Mouse (Mus musculus): ENCODE results near the gene Tmem198. TPM values are rescaled to one million over a fixed set of nuclear protein-coding genes. Genes with fewer than 3 reads are reported as not detected.

The Tmem198 gene
- total RNA-seq, 2 experiments from 2014 or later, result 2.5 to 3.8 TPM

DNA sequence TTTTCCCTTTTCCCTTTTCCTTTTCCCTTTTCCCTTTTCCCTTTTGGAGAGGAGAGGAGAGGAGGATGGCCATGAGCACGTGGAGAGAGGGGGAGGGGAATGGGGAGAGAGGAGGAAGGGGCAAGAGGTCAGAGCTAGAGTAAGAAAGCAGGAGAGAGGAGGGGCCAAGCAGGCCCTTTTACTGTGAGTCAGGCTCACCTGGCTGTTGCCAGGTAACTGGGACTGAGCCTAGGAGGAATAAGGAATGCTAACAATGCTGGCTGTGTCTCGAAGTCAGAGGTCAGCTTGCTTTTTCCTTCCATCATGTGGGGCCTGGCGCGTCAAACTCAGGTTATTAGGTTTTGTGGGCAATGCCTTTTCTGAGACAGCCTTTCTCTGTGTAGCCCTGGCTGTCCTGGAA is 38.7 kb downstream of the Tmem198 start:
- DNase-seq, result no peak

GRCm38 (mm10) chr1:75518427-75518826 is 39.1 kb downstream of the Tmem198 start:
- DNase-seq, result no peak

DNA sequence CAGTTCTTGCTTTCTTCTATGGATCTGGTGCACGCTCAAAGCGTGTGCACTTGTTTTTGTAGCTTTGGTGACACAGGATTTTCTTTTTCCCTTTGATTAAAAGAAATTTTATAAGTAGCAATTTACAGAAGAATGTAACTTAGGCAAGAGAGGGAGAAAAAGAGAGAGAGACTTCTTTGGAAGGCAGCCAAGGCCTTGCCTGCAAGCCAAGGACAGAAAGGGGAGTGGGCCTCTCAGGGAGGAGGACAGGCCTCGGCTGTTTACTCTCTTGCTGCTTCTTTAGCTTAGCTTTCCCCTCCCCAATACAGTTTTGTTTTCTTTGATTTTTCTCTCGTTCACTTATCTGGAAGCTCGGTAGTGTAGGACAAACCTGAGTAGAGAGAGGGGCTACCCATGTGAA is 40.2 kb downstream of the Tmem198 start:
- DNase-seq, result peak; percentile 66

DNA sequence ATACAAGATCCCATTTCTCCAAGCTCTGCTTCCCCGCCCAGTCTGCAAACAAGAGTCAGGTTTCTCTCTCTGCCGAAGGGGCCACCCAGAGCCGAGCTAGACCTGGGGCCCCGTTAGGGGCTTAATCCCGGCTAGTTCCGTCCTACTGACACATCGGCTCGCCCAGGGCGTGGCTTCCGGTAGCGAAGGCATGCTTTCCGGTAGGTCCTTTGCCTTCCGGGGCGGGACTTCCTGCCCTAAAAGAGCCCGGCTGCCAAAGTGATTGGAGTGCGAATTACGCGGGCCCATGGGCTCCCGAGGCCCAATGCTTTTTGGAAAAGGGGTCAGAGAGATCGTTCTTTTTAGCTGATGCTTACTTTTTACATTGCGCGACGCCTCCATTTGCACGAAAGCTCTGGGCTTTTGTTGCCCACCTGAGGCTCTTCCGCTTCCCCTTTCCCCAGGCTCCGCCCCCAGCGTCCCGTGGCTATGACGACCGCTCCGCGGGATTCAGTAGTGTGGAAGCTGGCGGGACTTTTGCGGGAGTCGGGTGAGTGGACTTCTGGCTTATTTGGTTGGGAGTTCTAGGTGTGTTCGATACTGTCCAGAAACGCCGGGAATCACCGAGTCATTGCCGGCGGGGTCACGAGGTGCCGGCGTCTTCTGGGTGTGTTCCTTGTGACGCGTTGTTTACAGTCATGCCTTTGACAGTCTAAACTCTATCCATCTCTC is 42.1 kb downstream of the Tmem198 start, which contains the start of gene Stk11ip:
Stk11ip (plus strand) TSS at position 209 of the 711 bp plus-strand sequence.
- peak; percentile 95 for DNase-seq

GRCm38 (mm10) chr1:75524679-75525078 is 45.3 kb downstream of the Tmem198 start:
- DNase-seq, result no peak

GRCm38 (mm10) chr1:75530546-75530945 is 51.2 kb downstream of the Tmem198 start:
- no peak for DNase-seq

- DNase-seq, result no peak
These were observed 53.2 kb downstream of the Tmem198 start for GRCm38 (mm10) chr1:75532280-75533172.

GRCm38 (mm10) chr1:75533325-75534252 is 54.3 kb downstream of the Tmem198 start:
- DNase-seq, result no peak

Other genes starting within 250 kb of the Tmem198 start
- gene A630095N17Rik, start 247.4 kb upstream of the Tmem198 start, total RNA-seq (2021), result not detected
- 10 to 100 TPM; 40.5 to 45.1 TPM for gene Dnajb2, start 243.1 kb upstream of the Tmem198 start, total RNA-seq (2021)
- gene Ptprn, start 215.0 kb upstream of the Tmem198 start, total RNA-seq (2021), result 10 to 100 TPM; 47.9 to 50.3 TPM
- 100 to 1,000 TPM; 103 to 109 TPM for gene Resp18, start 201.1 kb upstream of the Tmem198 start, total RNA-seq (2021)
- 100 to 1,000 TPM; 103 to 106 TPM for gene Dnpep, start 161.5 kb upstream of the Tmem198 start, total RNA-seq (2021)
- 100 to 1,000 TPM in 1 of 2 experiments, 10 to 100 TPM in 1; 62.7 to 208 TPM for gene Des, start 119.2 kb upstream of the Tmem198 start, total RNA-seq (2021)
- 10 to 100 TPM; 12.8 to 30.6 TPM for gene Speg, start 104.2 kb upstream of the Tmem198 start, total RNA-seq (2021)
- 10 to 100 TPM; 58.6 to 61.8 TPM for gene Gmppa, start 43.6 kb upstream of the Tmem198 start, total RNA-seq (2021)
- 1 to 10 TPM; 2.5 to 3.3 TPM for gene Asic4, start 29.1 kb upstream of the Tmem198 start, total RNA-seq (2021)
- gene Chpf, start 225 bp upstream of the Tmem198 start, total RNA-seq (2021), result 10 to 100 TPM; 36.9 to 43.6 TPM
- 100 to 1,000 TPM in 1 of 2 experiments, 10 to 100 TPM in 1; 95.2 to 118 TPM for gene Obsl1, start 26.9 kb downstream of the Tmem198 start, total RNA-seq (2021)
- gene Inha, start 27.5 kb downstream of the Tmem198 start, total RNA-seq (2021), result 10 to 100 TPM; 47.4 to 78.9 TPM
- 10 to 100 TPM; 17.0 to 21.9 TPM for gene Stk11ip, start 42.0 kb downstream of the Tmem198 start, total RNA-seq (2021)
- gene Slc4a3, start 66.7 kb downstream of the Tmem198 start, total RNA-seq (2021), result 10 to 100 TPM; 44.3 to 68.8 TPM